Mouse (Mus musculus): ENCODE measurements at regions not wholly inside any gene's neighbourhood (a gene's known extent, or its start where the extent isn't known, plus 50 kb on each side); places are given as distances from the start of the nearest gene placed in this dataset.

DNA sequence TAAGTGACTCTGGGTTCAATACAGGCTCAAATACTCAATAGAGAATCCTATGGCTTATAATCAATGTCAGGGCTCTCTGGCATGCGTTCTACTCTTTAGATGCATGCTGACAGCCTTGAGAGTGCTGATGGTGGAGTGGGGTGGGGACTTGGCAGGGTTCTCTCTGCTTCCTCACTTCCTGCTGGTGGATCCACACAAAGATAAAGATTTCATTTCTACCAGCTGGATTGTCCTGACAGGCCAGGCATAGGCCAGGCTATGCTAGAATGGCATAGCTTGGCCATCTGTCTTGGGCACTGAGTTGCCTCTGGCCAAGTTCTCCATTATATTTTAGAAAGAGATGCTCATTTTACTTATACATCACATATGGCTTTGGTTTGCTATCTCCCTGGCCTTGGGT is 206.2 kb upstream of the Plpp4 start:
- no peak for DNase-seq

DNA sequence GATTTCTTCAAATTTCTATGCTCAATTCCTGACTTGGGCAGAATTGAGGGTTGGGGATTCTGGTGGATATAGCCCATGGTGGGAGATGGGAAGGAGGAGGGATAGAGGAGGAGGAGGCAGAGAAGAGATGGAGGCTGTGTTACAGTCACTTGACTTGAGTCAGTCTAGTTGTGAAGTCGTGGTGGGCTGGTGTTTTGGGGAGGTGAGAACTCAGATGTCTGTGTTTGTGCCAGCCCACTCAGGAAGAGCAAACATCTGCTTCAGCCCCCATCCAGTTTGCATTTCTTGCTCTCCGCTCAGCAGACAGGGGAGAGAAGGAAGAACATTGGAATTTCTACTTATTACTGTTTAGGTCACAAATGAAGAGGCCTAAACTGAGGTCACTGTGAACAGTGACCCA is 189.9 kb upstream of the Plpp4 start:
- no peak for DNase-seq

DNA sequence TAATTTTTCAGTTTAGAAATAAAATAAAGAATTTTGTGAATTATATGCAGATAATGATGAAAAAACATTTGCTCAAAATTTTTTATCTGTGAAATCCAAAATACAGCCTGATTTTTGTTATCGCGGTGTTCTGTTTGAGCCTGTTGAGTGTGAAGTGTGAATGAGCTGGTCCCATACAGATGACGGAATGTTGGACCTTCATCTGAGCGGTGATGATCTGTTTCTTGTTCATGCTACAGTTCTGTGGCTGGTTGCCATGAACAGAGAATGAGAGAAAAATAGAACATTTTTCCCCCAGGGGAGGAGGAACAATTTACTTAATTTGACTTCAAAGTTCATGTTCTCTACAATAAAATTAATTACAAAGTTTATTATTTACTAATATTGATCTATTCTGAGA is 188.7 kb upstream of the Plpp4 start:
- DNase-seq = no peak

DNA sequence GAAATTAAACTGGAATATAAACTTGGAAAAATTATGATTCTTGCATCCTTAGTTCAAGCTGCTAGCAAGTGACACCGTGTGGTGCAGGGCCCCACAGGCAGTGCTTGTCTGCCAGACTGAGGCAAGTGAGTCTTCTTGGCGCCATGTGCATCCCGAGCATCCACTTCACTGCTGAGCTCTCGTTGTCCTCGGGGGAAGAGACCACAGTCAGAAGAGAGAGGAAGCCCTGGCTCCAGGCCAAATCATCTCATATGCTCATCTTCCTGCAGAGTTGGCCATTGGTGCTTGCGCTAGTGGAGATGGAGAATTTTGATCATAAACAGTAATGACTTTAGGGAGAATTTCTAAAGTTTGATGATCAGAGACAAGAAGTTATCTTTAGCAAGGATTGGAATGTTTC is 177.0 kb upstream of the Plpp4 start:
- no peak for DNase-seq

DNA sequence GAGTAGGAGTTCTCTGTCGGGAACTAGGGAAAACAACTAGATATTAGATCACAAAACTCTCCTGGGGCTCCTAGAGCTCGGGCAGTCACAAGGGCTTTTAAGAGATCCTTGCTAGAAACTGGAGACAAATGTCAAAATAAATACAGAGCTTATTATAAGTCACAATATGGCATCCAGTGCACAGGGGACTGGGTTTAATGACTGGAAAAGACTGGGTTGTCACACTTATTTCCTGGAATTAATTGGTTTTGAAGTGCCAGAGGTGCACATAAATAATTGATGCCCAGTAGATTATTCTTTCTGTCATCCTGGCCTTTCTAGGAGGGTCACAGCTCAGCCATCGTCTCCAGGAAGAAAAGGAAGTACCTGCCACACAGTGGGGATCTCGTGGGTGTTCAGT is 165.4 kb upstream of the Plpp4 start:
- no peak for DNase-seq

DNA sequence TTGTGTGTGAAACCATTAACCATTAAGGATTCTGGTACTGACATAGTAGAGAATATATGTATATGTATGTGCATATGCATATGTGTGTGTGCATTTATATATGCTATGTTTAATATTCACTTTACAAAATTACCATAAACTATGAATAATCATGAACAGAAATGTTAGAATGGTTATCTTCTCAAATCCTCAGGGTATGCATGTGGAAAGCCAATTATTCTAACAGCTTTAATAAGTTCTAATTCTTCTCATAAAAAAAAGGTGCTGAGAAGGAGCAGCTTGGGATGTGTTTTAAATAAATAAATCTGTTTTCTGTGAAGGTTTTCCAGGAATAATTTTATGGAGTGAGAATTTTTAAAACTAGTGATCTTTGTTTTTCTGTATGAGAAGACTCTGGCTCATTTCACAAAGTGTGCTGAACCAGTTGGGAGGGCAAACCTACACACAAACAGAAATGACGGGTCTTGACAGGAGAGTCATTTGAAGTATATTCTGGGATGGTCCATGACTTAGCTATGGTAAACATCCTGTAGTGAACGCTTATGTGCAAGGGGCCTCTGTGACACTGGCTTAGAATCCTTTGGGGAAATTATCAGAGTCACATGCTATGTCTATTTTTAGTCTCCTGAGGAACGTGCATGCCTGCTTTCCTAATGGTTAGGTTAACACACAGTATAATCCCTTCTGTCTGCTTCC is 160.3 kb upstream of the Plpp4 start:
- no peak for DNase-seq

DNA sequence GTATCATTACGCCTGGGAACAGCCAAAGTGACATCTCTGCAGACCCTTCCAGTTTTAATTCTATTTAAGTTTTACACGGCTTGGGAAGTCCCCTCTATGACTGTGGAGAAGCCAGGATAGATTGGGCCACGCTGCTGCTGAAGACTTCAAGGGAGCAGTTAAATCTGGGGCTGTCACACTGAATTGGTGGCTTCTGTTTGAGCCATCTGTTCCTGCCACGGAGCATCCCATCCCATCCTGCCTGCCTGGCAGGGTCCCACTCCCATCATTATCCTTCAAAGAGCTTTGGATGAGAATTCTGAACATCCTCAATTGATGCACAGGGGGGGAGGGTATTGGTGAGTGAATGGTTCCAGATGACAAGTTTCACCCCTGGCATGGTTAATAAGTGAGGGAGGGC is 154.4 kb upstream of the Plpp4 start:
- DNase-seq = no peak

DNA sequence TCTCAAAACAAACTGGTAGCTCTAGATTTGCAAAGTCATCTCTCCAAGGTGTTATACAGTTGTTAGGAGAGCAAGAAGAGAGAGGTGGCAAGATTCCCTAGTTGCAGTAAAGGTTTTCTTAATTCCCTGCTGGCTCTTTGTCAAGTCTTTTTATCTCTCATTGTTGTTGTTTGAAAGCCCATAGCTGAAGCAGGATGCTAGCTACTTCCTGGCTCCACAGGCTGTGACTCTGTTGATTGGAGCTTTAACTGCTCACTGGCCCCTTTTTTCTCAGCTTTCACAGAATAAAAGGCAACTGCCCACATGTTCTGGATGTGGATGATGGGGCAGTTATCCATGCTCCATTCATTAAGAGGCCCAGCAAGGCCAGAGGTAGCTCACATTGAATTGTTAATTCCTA is 122.7 kb upstream of the Plpp4 start:
- DNase-seq = no peak

DNA sequence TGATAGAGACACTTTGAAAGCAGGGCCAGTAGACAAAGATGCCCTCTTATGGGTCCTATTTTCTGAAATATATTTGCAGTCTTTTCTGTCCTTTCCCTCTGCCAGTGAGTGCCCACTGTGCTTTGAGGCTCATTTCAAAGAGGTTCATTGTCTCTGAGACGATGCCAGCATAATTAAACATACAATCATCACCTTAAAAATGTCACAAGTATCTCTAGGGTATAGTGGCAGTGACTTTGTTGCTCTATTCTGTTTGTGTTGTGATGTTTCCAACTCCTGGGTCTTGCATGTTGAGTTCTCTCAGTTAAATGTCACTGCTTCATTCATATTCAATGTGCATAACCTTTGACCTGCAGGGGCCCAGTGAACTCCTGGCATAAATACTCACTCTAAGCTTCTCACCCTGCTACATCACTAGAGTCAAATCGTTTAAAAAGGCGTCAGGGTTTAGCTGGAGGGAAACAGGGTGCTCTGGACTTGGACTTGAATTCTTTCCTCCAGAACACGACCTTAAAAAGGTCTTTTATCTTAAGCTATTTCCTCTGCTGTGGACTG is 122.1 kb upstream of the Plpp4 start:
- DNase-seq = no peak

DNA sequence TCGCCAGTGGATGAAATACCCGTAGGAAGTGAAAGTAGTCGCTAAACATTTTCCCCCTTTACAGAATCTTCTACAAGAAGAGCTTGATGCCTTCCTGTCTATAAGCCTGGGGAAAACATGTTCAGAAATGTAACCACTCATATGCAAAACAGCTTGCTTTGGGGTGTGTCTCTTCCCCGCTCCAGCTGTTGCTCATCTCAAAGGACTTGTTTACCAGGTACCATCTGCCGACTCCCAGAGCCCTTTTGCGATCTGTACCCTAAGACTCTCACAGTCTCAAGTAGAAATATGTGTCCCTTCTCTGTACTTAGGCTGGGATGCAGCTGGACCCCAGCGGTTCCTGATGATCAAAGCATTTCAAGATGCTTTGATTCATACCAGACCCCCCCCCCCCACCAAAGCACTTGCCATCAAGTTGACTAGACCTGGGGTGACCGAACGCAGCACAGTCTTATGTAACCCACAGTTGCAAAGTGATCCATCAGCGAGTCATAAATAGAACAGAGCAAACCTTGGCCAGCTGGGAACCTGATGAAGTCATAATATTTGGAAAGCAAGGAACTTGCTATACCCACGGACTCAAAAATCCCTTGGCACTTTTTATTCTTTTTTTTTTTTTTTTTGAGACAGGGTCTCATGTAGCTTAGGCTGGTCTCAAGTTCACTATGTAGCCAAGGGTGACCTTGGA is 119.4 kb upstream of the Plpp4 start:
- no peak for DNase-seq

DNA sequence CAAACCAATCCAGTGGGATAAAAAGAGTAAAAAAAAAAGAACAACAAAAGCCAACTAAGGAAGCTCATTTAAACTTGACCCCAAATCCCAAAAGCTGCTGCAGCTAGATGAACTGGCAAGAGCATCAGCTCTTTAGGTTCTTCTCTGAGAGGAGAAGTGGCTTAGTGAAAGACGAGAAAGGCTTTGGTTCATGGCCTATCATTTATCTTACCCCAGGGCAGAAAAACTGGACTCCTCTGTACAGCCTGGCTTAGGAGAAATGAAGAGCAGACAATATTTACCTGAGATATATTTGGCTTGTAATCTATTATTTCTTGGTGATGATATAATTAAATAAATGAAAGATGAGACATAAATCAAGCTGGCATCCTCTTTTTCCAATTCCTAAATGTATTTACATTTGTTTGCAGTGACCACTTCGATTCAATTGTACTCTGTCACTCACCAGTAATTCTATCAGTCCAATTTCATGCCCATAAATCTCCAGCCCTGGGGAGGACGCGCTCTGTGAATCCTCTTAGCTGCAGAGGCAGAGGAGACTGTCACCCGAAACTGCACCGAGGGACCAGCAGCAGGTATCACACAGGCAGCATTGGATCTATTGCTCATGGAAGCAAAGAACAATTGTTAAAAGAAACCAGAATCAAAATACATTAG is 114.8 kb upstream of the Plpp4 start:
- no peak for DNase-seq

DNA sequence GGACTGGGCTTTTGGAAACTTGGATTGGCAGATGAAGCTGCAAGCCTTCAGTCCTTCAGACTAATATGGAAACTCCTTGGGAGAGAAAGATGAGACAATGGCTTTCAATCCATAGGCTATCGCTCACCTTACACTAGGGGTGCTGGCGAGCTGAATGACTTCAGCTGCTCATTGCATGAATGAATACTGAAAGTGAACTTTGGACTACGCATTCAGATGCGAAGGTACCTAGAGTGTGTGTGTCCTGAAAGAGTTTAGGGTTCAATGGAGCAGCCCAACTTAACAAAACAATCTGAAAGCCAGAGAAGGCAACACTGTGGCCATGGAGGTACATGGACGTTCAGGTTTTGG is 114.3 kb upstream of the Plpp4 start:
- no peak for DNase-seq

DNA sequence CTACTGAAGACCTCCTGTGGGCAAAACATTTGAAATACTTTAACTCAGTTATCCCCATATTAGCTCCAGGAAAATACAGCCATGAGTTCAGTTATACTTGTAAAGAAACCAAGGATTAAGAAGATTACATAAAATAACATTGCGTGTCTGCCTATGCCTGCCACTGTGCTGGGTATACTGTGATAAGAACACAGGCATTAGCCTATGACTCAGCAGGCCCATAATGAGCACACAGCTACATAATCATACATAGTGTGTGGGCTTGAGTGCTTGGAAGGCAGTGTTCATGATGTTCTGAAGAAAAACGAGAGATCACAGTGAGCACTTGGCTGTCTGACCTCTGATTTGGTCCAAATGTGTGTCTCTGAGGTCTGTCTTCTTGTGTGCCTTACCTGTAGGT is 101.3 kb upstream of the Plpp4 start:
- DNase-seq = no peak

DNA sequence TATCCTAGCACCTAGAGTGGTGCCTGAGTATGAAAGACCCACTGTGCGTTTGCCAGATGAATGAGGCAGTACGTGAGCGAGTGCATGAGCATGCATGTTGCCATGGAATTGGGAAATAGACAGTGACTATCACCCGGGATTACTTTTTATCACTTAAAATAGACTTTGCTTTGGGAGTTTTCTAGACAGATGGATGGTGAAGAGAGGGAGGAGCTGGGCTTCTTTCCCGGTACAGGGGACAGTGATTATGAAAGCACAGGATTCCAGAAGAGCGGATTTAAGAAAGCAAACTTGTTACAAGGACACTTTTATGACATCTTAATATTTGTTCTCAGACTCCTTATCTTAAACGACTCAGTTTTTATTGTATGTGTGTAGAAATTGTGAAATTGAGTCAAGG is 86.9 kb upstream of the Plpp4 start:
- DNase-seq = no peak

DNA sequence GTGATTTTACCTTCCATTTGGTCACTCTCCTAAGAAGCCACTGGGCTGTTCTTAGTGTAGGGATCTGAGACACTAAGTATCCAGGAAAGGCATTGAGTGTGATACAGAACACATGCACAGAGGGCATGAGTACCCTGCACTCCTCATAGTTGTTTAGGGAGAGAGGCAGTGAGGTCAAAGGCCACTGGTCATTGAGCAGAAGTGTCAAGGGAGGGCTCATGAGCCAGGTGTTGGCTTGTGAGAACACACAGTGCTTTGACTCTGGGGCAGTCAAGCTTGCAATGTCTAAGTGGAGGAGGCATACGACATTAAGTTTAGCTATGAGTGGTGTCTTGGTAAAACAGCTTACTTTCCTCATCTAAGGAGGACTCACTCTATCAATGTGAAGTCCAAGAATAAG is 65.9 kb upstream of the Plpp4 start:
- DNase-seq = no peak

DNA sequence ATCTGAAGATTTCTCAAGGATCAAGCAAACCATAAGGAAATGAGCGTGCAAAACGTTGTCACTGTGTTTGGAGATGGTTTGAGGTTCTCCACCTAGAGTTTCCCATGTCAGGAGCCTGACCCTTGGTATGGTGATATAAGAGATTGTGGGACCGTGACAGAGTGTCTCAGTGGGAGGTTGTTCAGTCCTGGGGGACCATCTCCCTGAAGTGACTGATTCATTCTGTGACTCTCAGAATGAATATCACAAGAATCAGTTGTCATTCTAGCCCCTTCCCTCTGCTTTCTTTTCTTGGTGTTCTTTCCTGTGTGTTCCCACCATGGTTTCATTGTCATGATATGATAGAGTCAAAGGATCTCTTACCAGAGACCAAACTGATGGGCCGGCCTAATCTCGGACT is 49.8 kb upstream of the Plpp4 start:
- DNase-seq = no peak

Data from thymus, postnatal 25 days (tissue).